Mouse (Mus musculus) thymus, adult 2 months (tissue): ENCODE data around the gene Mindy2.

Experiments
- CTCF ChIP-seq: fragments of 200-500 bp; IDR thresholded peaks from 2 replicates; pipeline ENCODE4 v1.5.1; 2012; ENCODE audit warnings: mild to moderate bottlenecking, control low read depth, low read length, moderate library complexity, borderline replicate concordance; ENCODE audit not compliant: control insufficient read depth, poor library complexity, insufficient read depth; ENCODE audit errors: extremely low read depth
- POLR2A ChIP-seq: fragments of 200-500 bp; IDR thresholded peaks from 2 replicates; pipeline ENCODE4 v1.6.1; 2012; ENCODE audit warnings: mild to moderate bottlenecking, low read length, control low read depth, moderate library complexity; ENCODE audit not compliant: control insufficient read depth, poor library complexity, insufficient read depth; ENCODE audit errors: extremely low read depth

- TF ChIP-seq POLR2A (no peak), CTCF (no peak)
Measured at GRCm38 (mm10) chr9:70670381-70670780, 13.4 kb upstream of the Mindy2 start.
